Mouse (Mus musculus) midbrain, embryonic 14.5 days (tissue): ENCODE measurements around the gene Emilin1. TPM values are rescaled to one million over a fixed set of nuclear protein-coding genes. Genes with fewer than 3 reads are reported as not detected.

Experiments used
- ATAC-seq: fragments of 200-750 bp; cut with Nextera tagmentation; 2 replicates; pipeline ENCODE4 v1.8.0; 2017; ENCODE audit warnings: moderate number of reproducible peaks, moderate library complexity; ENCODE audit not compliant: low FRiP score, low TSS enrichment
- DNase-seq: peaks from one replicate; pipeline ENCODE4 v3.0.0-alpha.2; 2015
- H3K27ac ChIP-seq: fragments of 300-500 bp; sonication (generic); replicated peaks from 2 replicates; pipeline ENCODE4 v1.5.1; 2014; ENCODE audit warnings: mild to moderate bottlenecking, low read depth, low read length, moderate library complexity
- H3K27me3 ChIP-seq: fragments of 300-500 bp; sonication (generic); 2 replicates; pipeline ENCODE4 v1.6.1; 2014; ENCODE audit warnings: low read length, control low read depth, mixed read lengths; ENCODE audit not compliant: control insufficient read depth, insufficient read depth
- H3K36me3 ChIP-seq: fragments of 300-500 bp; sonication (generic); 2 replicates; pipeline ENCODE4 v1.6.1; 2014; ENCODE audit warnings: low read length, control low read depth; ENCODE audit not compliant: control insufficient read depth, insufficient read depth
- H3K4me1 ChIP-seq: fragments of 300-500 bp; sonication (generic); 2 replicates; pipeline ENCODE4 v1.6.1; 2014; ENCODE audit warnings: mild to moderate bottlenecking, antibody characterized with exemption, low read length, control low read depth; ENCODE audit not compliant: control insufficient read depth, insufficient read depth
- H3K4me2 ChIP-seq: fragments of 300-500 bp; sonication (generic); 2 replicates; pipeline ENCODE4 v1.6.1; 2014; ENCODE audit warnings: mild to moderate bottlenecking, low read length, moderate library complexity
- H3K4me3 ChIP-seq: fragments of 300-500 bp; sonication (generic); replicated peaks from 2 replicates; pipeline ENCODE4 v1.5.1; 2014; ENCODE audit warnings: low read depth, low read length
- H3K9ac ChIP-seq: fragments of 300-500 bp; sonication (generic); replicated peaks from 2 replicates; pipeline ENCODE4 v1.6.1; 2014; ENCODE audit warnings: mild to moderate bottlenecking, low read length, moderate library complexity
- H3K9me3 ChIP-seq: fragments of 300-500 bp; sonication (generic); 2 replicates; pipeline ENCODE4 v1.6.1; 2016; ENCODE audit warnings: low read length, control low read depth, mixed read lengths; ENCODE audit not compliant: control insufficient read depth
- WGBS: fragments of 180-500 bp; shearing (Covaris S2); extraction: QIAGEN DNeasy Blood & Tissue Kit; methylation state at CpG from one replicate; pipeline ENCODE4 v1.1.7; 2014; 5-methylcytosine and 5-hydroxymethylcytosine counted together
- polyA plus RNA-seq: library from polyadenylated mRNA; unstranded; fragments of >200 nt; fragmentation: Nextera tagmentation; extraction: Ambion mirVana; gene quantifications from 2 replicates; pipeline ENCODE4 v1.2.1, GENCODE M21; 2014

Gene Emilin1
- polyA plus RNA-seq, 1 experiment from 2014 or later = 11.2 TPM

DNA sequence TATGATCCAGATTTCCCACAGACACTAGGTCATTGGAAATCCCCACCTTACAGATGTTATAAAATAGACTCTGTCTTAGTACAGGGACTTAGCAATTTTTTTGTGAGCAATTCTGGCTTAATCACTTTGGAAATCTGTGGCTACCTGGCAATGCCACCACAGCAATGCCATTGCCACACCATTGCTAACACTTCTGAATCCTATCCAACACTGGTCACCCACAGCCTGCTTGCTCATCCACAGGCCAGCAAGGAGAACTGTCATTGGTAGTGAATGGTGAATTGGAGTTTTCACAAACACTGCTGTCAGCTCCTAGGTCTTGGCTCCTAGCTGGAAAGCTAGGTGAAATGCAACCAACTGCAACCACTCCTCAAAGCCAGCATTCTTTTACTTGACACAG, 2.7 kb upstream of the Emilin1 start:
- DNase-seq (no peak), ATAC-seq (no peak)
- peaks cover 19% of the 10 kb centered on the region; the same call in 1 of the 2 replicates for H3K4me1 ChIP-seq
- no peaks in the 10 kb centered on the region for H3K27me3 ChIP-seq
- no peak overlapping the region for H3K4me3 ChIP-seq
- H3K27ac ChIP-seq = no peak overlapping the region
- no peak overlapping the region for H3K4me2 ChIP-seq
- H3K9me3 ChIP-seq = no peaks in the 10 kb centered on the region
- no peak overlapping the region for H3K9ac ChIP-seq
- 0 out of 2 replicates have a peak, but pooled peaks cover 8% of the 10 kb centered on the region for H3K36me3 ChIP-seq

DNA sequence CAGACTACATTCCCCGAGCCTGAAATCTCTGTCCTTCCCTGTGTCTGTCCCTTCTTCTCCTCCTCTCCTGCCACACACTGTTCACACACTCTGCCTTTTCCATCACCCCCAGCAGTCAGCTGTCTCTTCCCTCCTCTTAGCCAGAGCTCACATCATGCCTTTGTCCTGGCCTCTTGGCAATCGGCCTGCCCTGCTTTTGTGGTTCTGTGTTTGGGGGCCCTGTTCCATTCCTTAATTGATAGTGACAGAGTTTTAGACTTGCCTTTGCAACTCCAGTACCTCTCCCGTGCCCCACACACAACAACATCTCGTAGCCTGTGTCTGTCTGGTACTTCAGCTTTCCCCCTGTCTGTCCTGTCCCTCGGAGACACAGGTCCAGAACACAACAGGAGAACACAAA, 1.0 kb upstream of the Emilin1 start:
- Histone ChIP-seq H3K4me2 (no peak overlapping the region), H3K36me3 (no peaks in the 10 kb centered on the region), H3K4me3 (no peak overlapping the region), H3K27me3 (no peaks in the 10 kb centered on the region), H3K27ac (peak overlapping the region; percentile 58), H3K9me3 (no peaks in the 10 kb centered on the region), H3K4me1 (peaks cover 9% of the 10 kb centered on the region; the same call in 1 of the 2 replicates), H3K9ac (no peak overlapping the region)
- 54% methylated on average over 5 of the region's 5 CpGs for WGBS
- ATAC-seq = no peak
- DNase-seq = no peak

DNA sequence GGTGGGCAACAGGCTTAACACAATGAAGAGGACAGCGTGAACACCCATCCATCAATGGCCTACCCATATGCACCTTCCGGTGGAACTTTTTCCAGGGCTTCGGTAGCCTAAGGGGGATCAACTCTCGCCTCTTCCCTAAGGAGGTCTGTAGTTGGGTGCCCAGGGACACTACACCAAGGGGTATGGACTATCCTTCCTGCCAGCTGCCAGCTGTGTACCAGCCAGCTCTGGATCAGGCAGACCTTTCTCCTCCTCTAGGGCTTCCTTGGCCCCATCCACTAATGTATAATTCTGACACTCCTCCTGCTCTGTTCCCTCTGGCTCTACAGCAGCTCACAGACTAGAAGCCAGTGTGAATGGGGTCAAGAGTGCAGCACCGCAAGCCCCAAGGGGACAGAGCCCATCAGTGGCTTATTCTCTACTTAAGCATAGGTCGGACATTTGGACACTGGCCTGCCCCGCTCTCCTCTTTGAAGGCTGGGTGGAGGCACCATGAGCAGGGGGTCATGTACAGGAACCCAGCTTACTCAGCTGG, 966 bp downstream of the Emilin1 start:
- H3K4me3 ChIP-seq = no peak overlapping the region
- no peak overlapping the region for H3K27ac ChIP-seq
- H3K9me3 ChIP-seq = no peaks in the 10 kb centered on the region
- H3K4me1 ChIP-seq = peaks cover 4% of the 10 kb centered on the region; the same call in 1 of the 2 replicates
- ATAC-seq (no peak), DNase-seq (no peak)
- peak overlapping the region; percentile 21; the same call in 1 of the 2 replicates for H3K4me2 ChIP-seq
- 84% methylated on average over 7 of the region's 7 CpGs for WGBS
- no peaks in the 10 kb centered on the region for H3K27me3 ChIP-seq
- no peaks in the 10 kb centered on the region for H3K36me3 ChIP-seq
- H3K9ac ChIP-seq = no peak overlapping the region

DNA sequence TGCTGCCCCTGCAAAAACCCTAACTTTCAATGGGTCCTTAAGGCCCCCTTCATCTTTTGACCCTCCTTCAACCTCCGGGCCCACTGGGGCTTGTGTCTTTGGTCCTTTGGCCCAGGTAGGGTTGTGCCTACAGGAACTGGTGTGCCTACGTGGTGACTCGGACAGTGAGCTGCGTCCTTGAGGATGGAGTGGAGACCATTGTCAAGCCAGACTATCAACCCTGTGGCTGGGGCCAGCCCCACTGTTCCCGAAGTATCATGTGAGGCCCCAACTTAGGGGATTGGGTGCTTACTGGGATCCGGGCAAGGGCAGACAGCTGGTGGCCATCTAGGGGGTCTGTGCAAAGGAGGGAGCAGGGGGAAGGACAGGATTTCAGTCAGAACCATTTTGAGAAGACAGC, 1.6 kb downstream of the Emilin1 start:
- Histone ChIP-seq H3K36me3 (no peaks in the 10 kb centered on the region), H3K4me2 (no peak overlapping the region), H3K4me1 (peaks cover 4% of the 10 kb centered on the region; the same call in 1 of the 2 replicates), H3K4me3 (no peak overlapping the region), H3K27me3 (no peaks in the 10 kb centered on the region), H3K9me3 (no peaks in the 10 kb centered on the region), H3K9ac (no peak overlapping the region; the same call in 1 of the 2 replicates), H3K27ac (no peak overlapping the region)
- ATAC-seq = no peak
- no peak for DNase-seq
- WGBS = 87% methylated on average over 6 of the region's 6 CpGs

DNA sequence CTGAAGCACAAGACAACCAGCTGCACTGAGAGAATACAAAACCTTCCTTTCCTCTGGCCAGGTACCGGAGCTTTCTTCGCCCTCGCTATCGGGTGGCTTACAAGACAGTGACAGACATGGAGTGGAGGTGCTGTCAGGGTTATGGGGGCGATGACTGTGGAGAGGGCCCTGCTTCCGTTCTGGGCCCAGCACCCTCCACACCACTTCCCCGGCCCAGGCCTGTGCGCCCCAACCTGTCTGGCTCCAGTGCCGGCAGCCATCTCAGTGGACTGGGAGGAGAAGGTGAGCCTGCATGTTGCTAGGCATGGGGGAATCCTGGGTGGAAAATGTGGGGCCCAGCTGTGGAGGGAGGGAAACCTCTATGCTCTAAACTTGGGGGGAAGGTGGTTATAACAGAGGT, 2.3 kb downstream of the Emilin1 start:
- Histone ChIP-seq H3K27ac (no peak overlapping the region; the same call in 1 of the 2 replicates), H3K4me3 (no peak overlapping the region), H3K36me3 (no peaks in the 10 kb centered on the region), H3K27me3 (no peaks in the 10 kb centered on the region), H3K4me1 (peaks cover 4% of the 10 kb centered on the region; the same call in 1 of the 2 replicates), H3K9me3 (no peaks in the 10 kb centered on the region), H3K4me2 (peak overlapping the region; percentile 22; the same call in 1 of the 2 replicates), H3K9ac (peak overlapping the region; percentile 9; the same call in 1 of the 2 replicates)
- ATAC-seq (no peak; the same call in 1 of the 2 replicates), DNase-seq (no peak)
- WGBS = 66% methylated on average over 9 of the region's 9 CpGs

DNA sequence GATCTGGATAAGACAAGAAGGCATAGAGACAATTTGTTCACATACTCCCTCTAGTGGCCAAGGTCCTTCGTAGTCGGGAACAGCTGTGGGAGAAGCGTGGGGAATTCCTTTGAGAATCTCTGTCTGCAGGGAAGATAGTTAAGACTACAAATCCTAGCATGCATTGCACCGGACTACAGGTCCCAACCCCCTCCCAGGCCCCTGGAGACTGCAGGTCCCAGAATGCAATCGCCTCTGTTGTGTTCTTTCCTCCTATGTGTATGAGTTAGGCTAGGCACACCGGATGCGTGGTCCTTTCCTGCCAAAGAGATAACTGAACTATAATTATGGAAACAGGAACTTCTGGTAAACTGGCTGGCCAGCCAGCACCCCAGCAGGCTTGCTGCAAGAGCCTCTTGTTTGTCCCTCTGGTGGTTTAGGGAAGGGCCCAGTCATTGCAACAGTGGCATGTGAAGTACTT, 2.8 kb downstream of the Emilin1 start:
- no peaks in the 10 kb centered on the region for H3K36me3 ChIP-seq
- WGBS = 4% methylated on average over 7 of the region's 7 CpGs
- DNase-seq = peak; percentile 98
- ATAC-seq = peak; percentile 79
- H3K4me3 ChIP-seq = no peak overlapping the region
- 0 out of 2 replicates have a peak overlapping the region, but pooled peaks have one; percentile 42 for H3K27ac ChIP-seq
- no peak overlapping the region for H3K9ac ChIP-seq
- H3K9me3 ChIP-seq = no peaks in the 10 kb centered on the region
- no peaks in the 10 kb centered on the region for H3K27me3 ChIP-seq
- peaks cover 4% of the 10 kb centered on the region; the same call in 1 of the 2 replicates for H3K4me1 ChIP-seq
- peak overlapping the region; percentile 23 for H3K4me2 ChIP-seq

DNA sequence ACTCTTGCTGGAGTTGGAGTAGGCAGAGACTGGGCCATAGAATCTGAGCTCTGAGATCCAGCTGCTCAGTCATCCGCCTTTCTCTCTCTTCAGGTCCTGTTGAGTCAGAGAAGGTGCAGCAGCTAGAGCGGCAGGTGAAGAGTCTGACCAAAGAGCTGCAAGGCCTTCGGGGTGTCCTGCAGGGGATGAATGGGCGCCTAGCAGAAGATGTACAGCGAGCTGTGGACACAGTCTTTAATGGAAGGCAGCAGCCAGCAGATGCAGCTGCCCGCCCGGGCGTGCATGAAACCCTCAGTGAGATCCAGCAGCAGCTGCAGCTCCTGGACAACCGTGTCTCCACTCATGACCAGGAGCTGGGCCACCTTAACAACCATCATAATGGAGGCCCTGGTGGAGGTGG, 3.6 kb downstream of the Emilin1 start:
- 90% methylated on average over 9 of the region's 9 CpGs for WGBS
- ATAC-seq (no peak), DNase-seq (no peak)
- Histone ChIP-seq H3K4me1 (peaks cover 6% of the 10 kb centered on the region), H3K36me3 (no peaks in the 10 kb centered on the region), H3K9ac (no peak overlapping the region), H3K9me3 (no peaks in the 10 kb centered on the region), H3K4me3 (no peak overlapping the region), H3K27me3 (no peaks in the 10 kb centered on the region), H3K27ac (no peak overlapping the region), H3K4me2 (no peak overlapping the region)

DNA sequence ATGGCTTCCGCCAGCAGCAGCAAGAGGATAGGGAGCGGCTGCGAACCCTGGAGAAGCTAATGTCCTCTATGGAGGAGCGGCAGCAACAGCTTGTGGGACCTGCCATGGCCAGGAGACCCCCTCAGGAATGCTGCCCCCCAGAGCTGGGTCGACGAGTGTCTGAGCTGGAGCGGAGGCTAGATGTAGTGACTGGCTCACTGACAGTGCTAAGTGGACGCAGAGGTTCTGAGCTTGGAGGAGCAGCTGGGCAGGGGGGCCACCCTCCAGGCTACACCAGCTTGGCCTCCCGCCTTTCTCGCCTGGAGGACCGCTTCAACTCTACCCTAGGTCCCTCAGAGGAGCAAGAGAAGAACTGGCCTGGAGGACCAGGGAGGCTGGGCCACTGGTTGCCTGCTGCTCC, 4.1 kb downstream of the Emilin1 start:
- Histone ChIP-seq H3K27me3 (no peaks in the 10 kb centered on the region; the same call in 1 of the 2 replicates), H3K4me1 (peaks cover 11% of the 10 kb centered on the region), H3K27ac (no peak overlapping the region), H3K4me3 (no peak overlapping the region), H3K9me3 (no peaks in the 10 kb centered on the region), H3K4me2 (no peak overlapping the region), H3K36me3 (no peaks in the 10 kb centered on the region), H3K9ac (no peak overlapping the region)
- ATAC-seq (no peak), DNase-seq (no peak)
- 88% methylated on average over 11 of the region's 11 CpGs for WGBS
